Mouse (Mus musculus) stomach, embryonic 15.5 days (tissue): ENCODE measurements around the gene Mical1. TPM values are rescaled to one million over a fixed set of nuclear protein-coding genes. Genes with fewer than 3 reads are reported as not detected.
"Not testable (repeated sequence)": the region's sequence is repeated elsewhere in the genome, so short reads cannot be mapped to it uniquely, and the experiment has no call there.

Source experiments
- ATAC-seq: fragments of 200-750 bp; cut with Nextera tagmentation; 2 replicates; pipeline ENCODE4 v1.8.0; 2017; ENCODE audit warnings: low read depth, moderate number of reproducible peaks, moderate TSS enrichment; ENCODE audit not compliant: insufficient read depth, low FRiP score
- H3K27ac ChIP-seq: fragments of 300-500 bp; sonication (generic); 2 replicates; pipeline ENCODE4 v1.5.1; 2015; ENCODE audit warnings: mild to moderate bottlenecking, inconsistent platforms
- H3K27me3 ChIP-seq: fragments of 300-500 bp; sonication (generic); replicated peaks from 2 replicates; pipeline ENCODE4 v1.6.1; 2015; ENCODE audit warnings: inconsistent platforms
- H3K36me3 ChIP-seq: fragments of 300-500 bp; sonication (generic); 2 replicates; pipeline ENCODE4 v1.6.1; 2015; ENCODE audit warnings: inconsistent platforms
- H3K4me1 ChIP-seq: fragments of 300-500 bp; sonication (generic); 2 replicates; pipeline ENCODE4 v1.6.1; 2015; ENCODE audit warnings: inconsistent platforms
- H3K4me2 ChIP-seq: fragments of 300-500 bp; sonication (generic); 2 replicates; pipeline ENCODE4 v1.6.1; 2015; ENCODE audit warnings: mild to moderate bottlenecking, inconsistent platforms
- H3K4me3 ChIP-seq: fragments of 300-500 bp; sonication (generic); replicated peaks from 2 replicates; pipeline ENCODE4 v1.5.1; 2015; ENCODE audit warnings: inconsistent platforms
- H3K9ac ChIP-seq: fragments of 300-500 bp; sonication (generic); 2 replicates; pipeline ENCODE4 v1.6.1; 2015; ENCODE audit warnings: inconsistent platforms
- H3K9me3 ChIP-seq: fragments of 300-500 bp; sonication (generic); 2 replicates; pipeline ENCODE4 v1.6.1; 2016; ENCODE audit warnings: inconsistent platforms
- WGBS: fragments of 180-500 bp; shearing (Covaris S2); methylation state at CpG from one replicate; pipeline ENCODE4 v1.1.7; 2015; 5-methylcytosine and 5-hydroxymethylcytosine counted together
- polyA plus RNA-seq: library from polyadenylated mRNA; unstranded; fragments of >200 nt; fragmentation: Nextera tagmentation; extraction: Ambion mirVana; gene quantifications from 2 replicates; pipeline ENCODE4 v1.2.1, GENCODE M21; 2015

The Mical1 gene
- polyA plus RNA-seq, 1 experiment from 2014 or later, result 27.8 TPM

GRCm38 (mm10) chr10:41504996-41505395 lies 28.9 kb downstream of the Mical1 start:
- no peaks in the 10 kb centered on the region for H3K36me3 ChIP-seq
- H3K9me3 ChIP-seq, result no peaks in the 10 kb centered on the region
- no peak overlapping the region for H3K27ac ChIP-seq
- H3K9ac ChIP-seq, result no peak overlapping the region
- H3K4me2 ChIP-seq, result no peak overlapping the region
- H3K4me1 ChIP-seq, result no peaks in the 10 kb centered on the region
- ATAC-seq, result no peak
- no peaks in the 10 kb centered on the region for H3K27me3 ChIP-seq
- WGBS, result 88% methylated on average over 1 of the region's 1 CpGs
- H3K4me3 ChIP-seq, result no peak overlapping the region

- not testable (repeated sequence) for H3K9me3 ChIP-seq, H3K36me3 ChIP-seq, H3K4me2 ChIP-seq, H3K27me3 ChIP-seq, H3K4me1 ChIP-seq, H3K4me3 ChIP-seq, H3K9ac ChIP-seq, H3K27ac ChIP-seq, ATAC-seq
- 6% methylated on average over 3 of the region's 3 CpGs for WGBS
These were observed 29.3 kb downstream of the Mical1 start for GRCm38 (mm10) chr10:41505446-41505845.

GRCm38 (mm10) chr10:41509160-41509559 lies 33.0 kb downstream of the Mical1 start:
- Histone ChIP-seq H3K9ac (no peak overlapping the region), H3K27ac (no peak overlapping the region), H3K9me3 (no peaks in the 10 kb centered on the region), H3K4me2 (no peak overlapping the region), H3K4me1 (no peaks in the 10 kb centered on the region), H3K27me3 (no peaks in the 10 kb centered on the region), H3K4me3 (no peak overlapping the region), H3K36me3 (no peaks in the 10 kb centered on the region)
- 33% methylated on average over 2 of the region's 2 CpGs for WGBS
- ATAC-seq, result no peak

- no peak for ATAC-seq
- Histone ChIP-seq H3K9me3 (no peaks in the 10 kb centered on the region), H3K4me3 (no peak overlapping the region), H3K4me2 (no peak overlapping the region), H3K9ac (no peak overlapping the region), H3K4me1 (no peaks in the 10 kb centered on the region), H3K27ac (no peak overlapping the region), H3K36me3 (no peaks in the 10 kb centered on the region), H3K27me3 (no peaks in the 10 kb centered on the region)
- 74% methylated on average over 4 of the region's 4 CpGs for WGBS
These were observed 38.2 kb downstream of the Mical1 start for GRCm38 (mm10) chr10:41514301-41514700.

GRCm38 (mm10) chr10:41514921-41515320 lies 38.8 kb downstream of the Mical1 start:
- Histone ChIP-seq H3K27me3 (no peaks in the 10 kb centered on the region), H3K36me3 (no peaks in the 10 kb centered on the region), H3K4me2 (no peak overlapping the region), H3K9ac (no peak overlapping the region), H3K9me3 (no peaks in the 10 kb centered on the region), H3K4me1 (no peaks in the 10 kb centered on the region), H3K27ac (no peak overlapping the region), H3K4me3 (no peak overlapping the region)
- no peak for ATAC-seq

GRCm38 (mm10) chr10:41518508-41518980 lies 42.4 kb downstream of the Mical1 start:
- Histone ChIP-seq H3K36me3 (no peaks in the 10 kb centered on the region), H3K9me3 (no peaks in the 10 kb centered on the region), H3K27ac (peak overlapping the region; percentile 97), H3K4me3 (peak overlapping the region; percentile 80), H3K4me2 (peak overlapping the region; percentile 89), H3K27me3 (no peaks in the 10 kb centered on the region), H3K9ac (peak overlapping the region; percentile 92; the same call in 1 of the 2 replicates), H3K4me1 (peaks cover 6% of the 10 kb centered on the region)
- WGBS, result under 1% methylated on average over 23 of the region's 23 CpGs
- peak; percentile 67 for ATAC-seq

GRCm38 (mm10) chr10:41518981-41519618 lies 43.0 kb downstream of the Mical1 start, which contains the start of gene Cd164:
TSS of gene Cd164 (plus strand) at chr10:41519414.
- H3K27me3 ChIP-seq, result no peaks in the 10 kb centered on the region
- H3K4me1 ChIP-seq, result peaks cover 9% of the 10 kb centered on the region
- WGBS, result under 1% methylated on average over 69 of the region's 69 CpGs
- H3K4me3 ChIP-seq, result peak within 1 kb of the TSS; percentile 80
- no peaks in the 10 kb centered on the region for H3K36me3 ChIP-seq
- ATAC-seq, result peak; percentile 90
- no peaks in the 10 kb centered on the region for H3K9me3 ChIP-seq
- H3K9ac ChIP-seq, result peak within 1 kb of the TSS; percentile 92
- peak within 1 kb of the TSS; percentile 97 for H3K27ac ChIP-seq
- peak within 1 kb of the TSS; percentile 89 for H3K4me2 ChIP-seq

- Histone ChIP-seq H3K4me2 (peak overlapping the region; percentile 89), H3K9ac (peak overlapping the region; percentile 92), H3K9me3 (no peaks in the 10 kb centered on the region), H3K4me1 (peaks cover 9% of the 10 kb centered on the region), H3K27me3 (no peaks in the 10 kb centered on the region), H3K27ac (peak overlapping the region; percentile 97), H3K36me3 (peaks cover 2% of the 10 kb centered on the region; the same call in 1 of the 2 replicates), H3K4me3 (peak overlapping the region; percentile 80)
- peak; percentile 36 for ATAC-seq
- under 1% methylated on average over 65 of the region's 65 CpGs for WGBS
These were observed 43.7 kb downstream of the Mical1 start for GRCm38 (mm10) chr10:41519640-41520409.

GRCm38 (mm10) chr10:41520410-41520673 lies 44.2 kb downstream of the Mical1 start:
- Histone ChIP-seq H3K9ac (peak overlapping the region; percentile 92; the same call in 1 of the 2 replicates), H3K4me2 (peak overlapping the region; percentile 89), H3K36me3 (peaks cover 3% of the 10 kb centered on the region; the same call in 1 of the 2 replicates), H3K27ac (no peak overlapping the region), H3K4me1 (peaks cover 9% of the 10 kb centered on the region), H3K27me3 (no peaks in the 10 kb centered on the region), H3K4me3 (peak overlapping the region; percentile 80), H3K9me3 (no peaks in the 10 kb centered on the region)
- 5% methylated on average over 5 of the region's 5 CpGs for WGBS
- ATAC-seq, result no peak

GRCm38 (mm10) chr10:41523386-41523785 lies 47.3 kb downstream of the Mical1 start:
- 38% methylated on average over 3 of the region's 3 CpGs for WGBS
- Histone ChIP-seq H3K4me2 (no peak overlapping the region), H3K27me3 (no peaks in the 10 kb centered on the region), H3K9ac (no peak overlapping the region), H3K4me1 (peaks cover 9% of the 10 kb centered on the region), H3K9me3 (no peaks in the 10 kb centered on the region), H3K36me3 (peaks cover 6% of the 10 kb centered on the region), H3K4me3 (no peak overlapping the region), H3K27ac (no peak overlapping the region; the same call in 1 of the 2 replicates)
- ATAC-seq, result no peak

GRCm38 (mm10) chr10:41525696-41526095 lies 49.6 kb downstream of the Mical1 start:
- H3K9ac ChIP-seq, result no peak overlapping the region
- H3K9me3 ChIP-seq, result no peaks in the 10 kb centered on the region
- 76% methylated on average over 1 of the region's 1 CpGs for WGBS
- no peaks in the 10 kb centered on the region for H3K27me3 ChIP-seq
- no peak overlapping the region for H3K4me3 ChIP-seq
- H3K27ac ChIP-seq, result no peak overlapping the region
- H3K4me2 ChIP-seq, result no peak overlapping the region
- no peak for ATAC-seq
- peaks cover 9% of the 10 kb centered on the region for H3K4me1 ChIP-seq
- peaks cover 20% of the 10 kb centered on the region for H3K36me3 ChIP-seq

- 87% methylated on average over 5 of the region's 5 CpGs for WGBS
- no peaks in the 10 kb centered on the region for H3K9me3 ChIP-seq
- H3K9ac ChIP-seq, result no peak overlapping the region
- no peak for ATAC-seq
- H3K27ac ChIP-seq, result no peak overlapping the region
- H3K36me3 ChIP-seq, result peaks cover 21% of the 10 kb centered on the region
- no peak overlapping the region for H3K4me3 ChIP-seq
- H3K27me3 ChIP-seq, result no peaks in the 10 kb centered on the region
- no peak overlapping the region for H3K4me2 ChIP-seq
- H3K4me1 ChIP-seq, result no peaks in the 10 kb centered on the region
These were observed 53.9 kb downstream of the Mical1 start for GRCm38 (mm10) chr10:41529972-41530371.
